Mouse (Mus musculus) MEL (cell line): ENCODE measurements around the gene 1600002K03Rik. TPM values are rescaled to one million over a fixed set of nuclear protein-coding genes. Genes with fewer than 3 reads are reported as not detected.

Experiments used
- DNase-seq: peaks from one replicate; pipeline ENCODE4 v3.0.0; 2011; ENCODE audit warnings: low read depth, low spot score
- H3K27ac ChIP-seq: 2 replicates; pipeline ENCODE4 v1.5.1; 2012; ENCODE audit warnings: low read depth, mild to moderate bottlenecking, control low read depth, low read length, moderate library complexity; ENCODE audit not compliant: control insufficient read depth
- H3K27me3 ChIP-seq, 2 experiments: fragments of 150-350 bp in 1 of 2; sonication (generic) in 1 of 2; 2 replicates each; pipeline ENCODE4 v1.6.1; 2012; ENCODE audit warnings: low read length in 2 of 2, mild to moderate bottlenecking in 2 of 2, improper control_type of control experiment in 1 of 2, moderate library complexity in 1 of 2; ENCODE audit not compliant: insufficient read depth in 2 of 2, control insufficient read depth in 1 of 2
- H3K36me3 ChIP-seq, 2 experiments: 2 replicates each; pipeline ENCODE4 v1.6.1; 2012 to 2014; ENCODE audit warnings: low read length in 2 of 2, improper control_type of control experiment in 1 of 2, inconsistent platforms in 1 of 2, mild to moderate bottlenecking in 1 of 2; ENCODE audit not compliant: insufficient read depth in 2 of 2, control insufficient read depth in 1 of 2
- H3K4me1 ChIP-seq, 2 experiments: fragments of 150-350 bp in 1 of 2; sonication (generic) in 1 of 2; 2 replicates each; pipeline ENCODE4 v1.6.1; 2012; ENCODE audit warnings: low read length in 2 of 2, improper control_type of control experiment in 1 of 2, mild to moderate bottlenecking in 1 of 2; ENCODE audit not compliant: insufficient read depth in 2 of 2, control insufficient read depth in 1 of 2
- H3K4me3 ChIP-seq, 2 experiments: fragments of 150-350 bp in 1 of 2; sonication (generic) in 1 of 2; 2 replicates each; pipeline ENCODE4 v1.5.1; 2012; ENCODE audit warnings: low read depth in 2 of 2, low read length in 2 of 2, mild to moderate bottlenecking in 2 of 2, moderate library complexity in 2 of 2, control low read depth in 1 of 2, improper control_type of control experiment in 1 of 2; ENCODE audit not compliant: control insufficient read depth in 1 of 2, insufficient read depth in 1 of 2
- H3K79me2 ChIP-seq: 2 replicates; pipeline ENCODE4 v1.6.1; 2012; ENCODE audit warnings: mild to moderate bottlenecking, low read length, moderate library complexity; ENCODE audit not compliant: control insufficient read depth, poor library complexity, insufficient read depth
- H3K9ac ChIP-seq: 2 replicates; pipeline ENCODE4 v1.6.1; 2012; ENCODE audit warnings: low read depth, mild to moderate bottlenecking, control low read depth, low read length, moderate library complexity; ENCODE audit not compliant: control insufficient read depth, poor library complexity, severe bottlenecking
- H3K9me3 ChIP-seq: fragments of 150-350 bp; sonication (generic); replicated peaks from 2 replicates; pipeline ENCODE4 v1.6.1; 2012; ENCODE audit warnings: mild to moderate bottlenecking, low read length, improper control_type of control experiment, moderate library complexity; ENCODE audit not compliant: insufficient read depth
- BHLHE40 ChIP-seq: IDR thresholded peaks from 2 replicates; pipeline ENCODE4 v1.6.1; 2012; ENCODE audit warnings: low read depth, mild to moderate bottlenecking, inconsistent platforms, low read length, improper control_type of control experiment, borderline replicate concordance
- CHD2 ChIP-seq: IDR thresholded peaks from 2 replicates; pipeline ENCODE4 v1.6.1; 2011; ENCODE audit warnings: low read length, improper control_type of control experiment
- CTCF ChIP-seq, 3 experiments: IDR thresholded peaks in 2 of 3; conservative IDR thresholded peaks in 1 of 3; 2 replicates each; pipeline ENCODE4 v1.5.1; 2011 to 2012; ENCODE audit warnings: low read length in 3 of 3, low read depth in 2 of 3, mild to moderate bottlenecking in 2 of 3, improper control_type of control experiment in 1 of 3, inconsistent platforms in 1 of 3, mixed read lengths in 1 of 3, moderate library complexity in 1 of 3; ENCODE audit not compliant: control insufficient read depth in 1 of 3, insufficient read depth in 1 of 3, poor library complexity in 1 of 3, severe bottlenecking in 1 of 3
- HCFC1 ChIP-seq: IDR thresholded peaks from 2 replicates; pipeline ENCODE4 v1.6.1; 2012; ENCODE audit warnings: low read depth, mild to moderate bottlenecking, inconsistent platforms, low read length, improper control_type of control experiment, moderate library complexity
- JUND ChIP-seq: IDR thresholded peaks from 2 replicates; pipeline ENCODE4 v1.6.1; 2011; ENCODE audit warnings: low read depth, mild to moderate bottlenecking, improper control_type of control experiment, low read length
- KAT2A ChIP-seq: conservative IDR thresholded peaks from 2 replicates; pipeline ENCODE4 v1.6.1; 2012; ENCODE audit warnings: low read depth, low read length, improper control_type of control experiment, inconsistent platforms
- MAZ ChIP-seq: IDR thresholded peaks from 2 replicates; pipeline ENCODE4 v1.6.1; 2012; ENCODE audit warnings: low read depth, mild to moderate bottlenecking, inconsistent platforms, low read length, improper control_type of control experiment
- MYB ChIP-seq: IDR thresholded peaks from 2 replicates; pipeline ENCODE4 v1.6.1; 2011; ENCODE audit warnings: mild to moderate bottlenecking, low read depth, low read length, improper control_type of control experiment
- MYC ChIP-seq: IDR thresholded peaks from 2 replicates; pipeline ENCODE4 v1.6.1; 2011; ENCODE audit warnings: low read depth, mild to moderate bottlenecking, low read length, improper control_type of control experiment, moderate library complexity
- NELFE ChIP-seq: IDR thresholded peaks from 2 replicates; pipeline ENCODE4 v1.6.1; 2011; ENCODE audit warnings: low read depth, low read length, improper control_type of control experiment
- RAD21 ChIP-seq: IDR thresholded peaks from 2 replicates; pipeline ENCODE4 v1.6.1; 2011; ENCODE audit warnings: mild to moderate bottlenecking, low read depth, low read length, improper control_type of control experiment
- SIN3A ChIP-seq: IDR thresholded peaks from 2 replicates; pipeline ENCODE4 v1.6.1; 2012; ENCODE audit warnings: low read length, improper control_type of control experiment, inconsistent platforms
- TAL1 ChIP-seq: IDR thresholded peaks from 2 replicates; pipeline ENCODE4 v1.6.1; 2012; ENCODE audit warnings: mild to moderate bottlenecking, inconsistent platforms, low read length, moderate library complexity, mixed read lengths
- TCF12 ChIP-seq: IDR thresholded peaks from 2 replicates; pipeline ENCODE4 v1.6.1; 2014; ENCODE audit warnings: low read depth, mild to moderate bottlenecking, inconsistent platforms, low read length, improper control_type of control experiment, moderate library complexity
- UBTF ChIP-seq: IDR thresholded peaks from 2 replicates; pipeline ENCODE4 v1.6.1; 2012; ENCODE audit warnings: low read depth, mild to moderate bottlenecking, inconsistent platforms, low read length, improper control_type of control experiment, moderate library complexity, borderline replicate concordance; ENCODE audit not compliant: insufficient read depth
- USF1 ChIP-seq: IDR thresholded peaks from 2 replicates; pipeline ENCODE4 v1.6.1; 2014; ENCODE audit warnings: low read depth, mild to moderate bottlenecking, inconsistent platforms, low read length, improper control_type of control experiment, moderate library complexity
- ZNF384 ChIP-seq: IDR thresholded peaks from 2 replicates; pipeline ENCODE4 v1.6.1; 2012; ENCODE audit warnings: low read depth, mild to moderate bottlenecking, inconsistent platforms, low read length, improper control_type of control experiment
- polyA plus RNA-seq, 2 experiments: library from polyadenylated mRNA; stranded (reverse) in 1 of 2; unstranded in 1 of 2; fragments of >175 nt in 1 of 2; fragments of >200 nt in 1 of 2; gene quantifications; 2 replicates each; pipeline versions ENCODE4 v1.2.1 to v1.2.4; 2012; ENCODE audit warnings: low replicate concordance in 2 of 2, low read depth in 1 of 2; ENCODE audit not compliant: insufficient read length in 2 of 2, insufficient read depth in 1 of 2, missing spikeins in 1 of 2
- total RNA-seq: library from RNA; depleted of rRNA; stranded (reverse); fragments of 300-350 nt; gene quantifications from 2 replicates; pipeline ENCODE4 v1.2.3, GENCODE M21; 2012

Gene 1600002K03Rik
- total and polyA plus RNA-seq, 3 experiments = 11.4 to 16.9 TPM; not detected in 1

GRCm38 (mm10) chr10:80151211-80152034 lies 21.3 kb upstream of the 1600002K03Rik start:
- peak overlapping the region; percentile 26 for H3K27ac ChIP-seq
- no peaks in the 10 kb centered on the region for H3K27me3 ChIP-seq
- no peaks in the 10 kb centered on the region for H3K9me3 ChIP-seq
- H3K4me1 ChIP-seq = peaks cover 2 to 39% of the 10 kb centered on the region in 2 experiments; a peak in 3 of 4 replicates
- TF ChIP-seq MAZ (0 out of 2 replicates have a peak, but pooled peaks have one; percentile 12), SIN3A (0 out of 2 replicates have a peak, but pooled peaks have one; percentile 9), HCFC1 (no peak)
- no peak for DNase-seq
- peak overlapping the region; percentile 87 for H3K9ac ChIP-seq
- peaks cover 0 to 19% of the 10 kb centered on the region in 2 experiments; a peak in 2 of 4 replicates for H3K36me3 ChIP-seq
- H3K4me3 ChIP-seq = peak overlapping the region; percentile 84 to 90
- peaks cover 32% of the 10 kb centered on the region for H3K79me2 ChIP-seq

GRCm38 (mm10) chr10:80152071-80152872 lies 20.5 kb upstream of the 1600002K03Rik start:
- H3K9ac ChIP-seq = no peak overlapping the region
- H3K4me3 ChIP-seq = no peak overlapping the region
- peaks cover 32% of the 10 kb centered on the region for H3K79me2 ChIP-seq
- H3K4me1 ChIP-seq = peaks cover 2 to 31% of the 10 kb centered on the region in 2 experiments; a peak in 3 of 4 replicates
- no peaks in the 10 kb centered on the region for H3K9me3 ChIP-seq
- TF ChIP-seq RAD21 (no peak), ZNF384 (no peak), KAT2A (no peak), TAL1 (no peak), BHLHE40 (no peak), MYB (no peak), TCF12 (no peak), CHD2 (no peak), JUND (no peak), SIN3A (no peak), CTCF (IDR thresholded peaks at IDR 0.05 in 2 of 3, conservative IDR thresholded peaks at IDR 0.05 in 1 of 3; ENCODE audit: control insufficient read depth in 1 of 3, insufficient read depth in 1 of 3, low read depth in 2 of 3, low read length in 3 of 3, poor library complexity in 1 of 3, severe bottlenecking in 1 of 3) (no peak), MYC (no peak), USF1 (no peak), NELFE (no peak), MAZ (no peak), UBTF (no peak)
- H3K27me3 ChIP-seq = no peaks in the 10 kb centered on the region
- no peak overlapping the region for H3K27ac ChIP-seq
- peaks cover 0 to 17% of the 10 kb centered on the region in 2 experiments; a peak in 2 of 4 replicates for H3K36me3 ChIP-seq
- DNase-seq = no peak
